Mouse (Mus musculus): ENCODE measurements around the gene Tia1. TPM values are rescaled to one million over a fixed set of nuclear protein-coding genes. Genes with fewer than 3 reads are reported as not detected.
A peak's percentile ranks its signal among the peaks of the same experiment; 100 is the strongest.

The Tia1 gene
- polyA plus RNA-seq, 2 experiments, result 173 to 230 TPM

GRCm38 (mm10) chr6:86395021-86395420, 9.0 kb upstream of the Tia1 start:
- DNase-seq (ENCODE audit: low spot score) (no peak), ATAC-seq (ENCODE audit: low FRiP score, low read depth) (no peak)
- WGBS, result 78% methylated on average over 9 of the region's 9 CpGs
- Histone ChIP-seq H3K36me3 (ENCODE audit: control insufficient read depth, insufficient read depth, low read length) (peaks cover 38% of the 10 kb centered on the region), H3K4me1 (ENCODE audit: control insufficient read depth, insufficient read depth, low read length) (peaks cover 18% of the 10 kb centered on the region), H3K27me3 (ENCODE audit: control insufficient read depth, insufficient read depth, low read length) (no peaks in the 10 kb centered on the region), H3K9ac (ENCODE audit: low read depth, low read length, severe bottlenecking) (peak overlapping the region; percentile 81; the same call in 1 of the 2 replicates), H3K4me3 (replicated peaks; ENCODE audit: low read length) (no peak overlapping the region), H3K4me2 (replicated peaks; ENCODE audit: low read depth, low read length, severe bottlenecking) (peak overlapping the region; percentile 76; the same call in 1 of the 2 replicates), H3K9me3 (ENCODE audit: control insufficient read depth, low read length) (no peaks in the 10 kb centered on the region), H3K27ac (replicated peaks; ENCODE audit: low read depth, low read length) (no peak overlapping the region)
- no peak for TF ChIP-seq POLR2A (IDR thresholded peaks at IDR 0.05; ENCODE audit: borderline replicate concordance, extremely low read depth, insufficient read depth, insufficient read length)

GRCm38 (mm10) chr6:86395969-86396368, 8.1 kb upstream of the Tia1 start:
- no peaks in the 10 kb centered on the region for H3K27me3 ChIP-seq (ENCODE audit: control insufficient read depth, insufficient read depth, low read length)
- H3K9ac ChIP-seq (ENCODE audit: low read depth, low read length, severe bottlenecking), result peak overlapping the region; percentile 81
- TF ChIP-seq POLR2A (IDR thresholded peaks at IDR 0.05; ENCODE audit: borderline replicate concordance, extremely low read depth, insufficient read depth, insufficient read length), result no peak
- peaks cover 29% of the 10 kb centered on the region for H3K36me3 ChIP-seq (ENCODE audit: control insufficient read depth, insufficient read depth, low read length)
- DNase-seq (ENCODE audit: low spot score) (no peak), ATAC-seq (ENCODE audit: low FRiP score, low read depth) (no peak)
- no peak overlapping the region for H3K27ac ChIP-seq (replicated peaks; ENCODE audit: low read depth, low read length)
- peaks cover 20% of the 10 kb centered on the region for H3K4me1 ChIP-seq (ENCODE audit: control insufficient read depth, insufficient read depth, low read length)
- peak overlapping the region; percentile 76 for H3K4me2 ChIP-seq (replicated peaks; ENCODE audit: low read depth, low read length, severe bottlenecking)
- peak overlapping the region; percentile 88 for H3K4me3 ChIP-seq (replicated peaks; ENCODE audit: low read length)
- no peaks in the 10 kb centered on the region for H3K9me3 ChIP-seq (ENCODE audit: control insufficient read depth, low read length)
- 35% methylated on average over 10 of the region's 10 CpGs for WGBS

GRCm38 (mm10) chr6:86396581-86397256, 7.3 kb upstream of the Tia1 start, which contains the start of gene Pcyox1:
Pcyox1 (minus strand) TSS chr6:86397154.
- under 1% methylated on average over 49 of the region's 51 CpGs for WGBS
- peak; percentile 95 for ATAC-seq (ENCODE audit: low FRiP score, low read depth)
- Histone ChIP-seq H3K4me2 (replicated peaks; ENCODE audit: low read depth, low read length, severe bottlenecking) (peak within 1 kb of the TSS; percentile 76), H3K9ac (ENCODE audit: low read depth, low read length, severe bottlenecking) (peak within 1 kb of the TSS; percentile 81), H3K4me1 (ENCODE audit: control insufficient read depth, insufficient read depth, low read length) (peaks cover 20% of the 10 kb centered on the region), H3K9me3 (ENCODE audit: control insufficient read depth, low read length) (no peaks in the 10 kb centered on the region), H3K36me3 (ENCODE audit: control insufficient read depth, insufficient read depth, low read length) (peaks cover 21% of the 10 kb centered on the region), H3K27ac (replicated peaks; ENCODE audit: low read depth, low read length) (peak within 1 kb of the TSS; percentile 84), H3K27me3 (ENCODE audit: control insufficient read depth, insufficient read depth, low read length) (no peaks in the 10 kb centered on the region), H3K4me3 (replicated peaks; ENCODE audit: low read length) (peak within 1 kb of the TSS; percentile 88)
- TF ChIP-seq POLR2A (IDR thresholded peaks at IDR 0.05; ENCODE audit: borderline replicate concordance, extremely low read depth, insufficient read depth, insufficient read length), result peak; percentile 95
- DNase-seq (ENCODE audit: low spot score), result peak; percentile 86

DNA sequence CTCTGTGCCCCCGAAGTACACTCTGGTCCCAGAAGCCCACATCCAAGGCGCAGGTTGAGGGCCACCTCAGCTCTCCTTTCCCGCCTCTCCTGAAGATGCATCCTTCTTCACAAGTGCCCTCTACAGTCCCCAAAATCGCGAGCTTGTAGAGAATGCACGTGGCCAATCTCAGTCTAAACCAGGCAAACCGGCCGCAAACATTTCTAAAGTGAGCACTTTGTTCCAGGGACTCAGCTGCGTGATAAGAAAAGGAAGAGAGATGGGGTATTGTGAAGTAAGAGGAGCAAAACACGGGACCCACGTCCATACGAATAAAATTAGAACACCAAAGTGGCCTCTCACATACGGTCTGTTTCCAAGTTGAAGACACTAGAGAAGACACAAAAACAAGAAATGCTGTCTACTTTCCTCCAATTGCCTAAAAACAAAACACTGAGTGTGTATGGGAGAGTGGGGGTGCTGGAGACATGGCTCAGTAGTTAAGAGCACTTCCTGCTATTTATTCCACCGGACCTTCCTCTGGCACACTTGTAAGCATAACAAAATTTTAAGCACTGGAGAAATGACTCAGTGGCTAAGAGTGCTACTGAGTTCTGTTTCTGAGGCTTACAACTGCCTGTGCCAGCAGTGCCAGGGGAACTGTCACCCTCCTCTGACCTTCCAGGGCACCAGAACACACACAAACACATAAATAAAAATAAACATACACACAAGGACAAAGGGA, 6.6 kb upstream of the Tia1 start:
- H3K9me3 ChIP-seq (ENCODE audit: control insufficient read depth, low read length), result no peaks in the 10 kb centered on the region
- H3K36me3 ChIP-seq (ENCODE audit: control insufficient read depth, insufficient read depth, low read length), result peaks cover 14% of the 10 kb centered on the region
- H3K4me2 ChIP-seq (replicated peaks; ENCODE audit: low read depth, low read length, severe bottlenecking), result peak overlapping the region; percentile 76
- H3K4me3 ChIP-seq (replicated peaks; ENCODE audit: low read length), result peak overlapping the region; percentile 88
- no peaks in the 10 kb centered on the region for H3K27me3 ChIP-seq (ENCODE audit: control insufficient read depth, insufficient read depth, low read length)
- TF ChIP-seq POLR2A (IDR thresholded peaks at IDR 0.05; ENCODE audit: borderline replicate concordance, extremely low read depth, insufficient read depth, insufficient read length), result no peak
- 8% methylated on average over 14 of the region's 14 CpGs for WGBS
- peak overlapping the region; percentile 84; the same call in 1 of the 2 replicates for H3K27ac ChIP-seq (replicated peaks; ENCODE audit: low read depth, low read length)
- DNase-seq (ENCODE audit: low spot score) (no peak), ATAC-seq (ENCODE audit: low FRiP score, low read depth) (peak; percentile 34)
- peaks cover 20% of the 10 kb centered on the region for H3K4me1 ChIP-seq (ENCODE audit: control insufficient read depth, insufficient read depth, low read length)
- H3K9ac ChIP-seq (ENCODE audit: low read depth, low read length, severe bottlenecking), result peak overlapping the region; percentile 81

GRCm38 (mm10) chr6:86398986-86399385, 5.0 kb upstream of the Tia1 start:
- no peak overlapping the region for H3K27ac ChIP-seq (replicated peaks; ENCODE audit: low read depth, low read length)
- no peak for TF ChIP-seq POLR2A (IDR thresholded peaks at IDR 0.05; ENCODE audit: borderline replicate concordance, extremely low read depth, insufficient read depth, insufficient read length)
- DNase-seq (ENCODE audit: low spot score) (no peak), ATAC-seq (ENCODE audit: low FRiP score, low read depth) (no peak)
- no peak overlapping the region for H3K4me2 ChIP-seq (replicated peaks; ENCODE audit: low read depth, low read length, severe bottlenecking)
- H3K27me3 ChIP-seq (ENCODE audit: control insufficient read depth, insufficient read depth, low read length), result no peaks in the 10 kb centered on the region
- WGBS, result 83% methylated on average over 2 of the region's 2 CpGs
- H3K9me3 ChIP-seq (ENCODE audit: control insufficient read depth, low read length), result no peaks in the 10 kb centered on the region
- peaks cover 20% of the 10 kb centered on the region for H3K4me1 ChIP-seq (ENCODE audit: control insufficient read depth, insufficient read depth, low read length)
- H3K4me3 ChIP-seq (replicated peaks; ENCODE audit: low read length), result no peak overlapping the region
- no peak overlapping the region for H3K9ac ChIP-seq (ENCODE audit: low read depth, low read length, severe bottlenecking)
- H3K36me3 ChIP-seq (ENCODE audit: control insufficient read depth, insufficient read depth, low read length), result peaks cover 5% of the 10 kb centered on the region

All from limb, embryonic 14.5 days (tissue).